Mouse (Mus musculus) thymus, adult 2 months (tissue): ENCODE measurements around the gene Zan.

ENCODE experiments used
- CTCF ChIP-seq: fragments of 200-500 bp; IDR thresholded peaks from 2 replicates; pipeline ENCODE4 v1.5.1; 2012; ENCODE audit warnings: mild to moderate bottlenecking, control low read depth, low read length, moderate library complexity, borderline replicate concordance; ENCODE audit not compliant: control insufficient read depth, poor library complexity, insufficient read depth; ENCODE audit errors: extremely low read depth
- POLR2A ChIP-seq: fragments of 200-500 bp; IDR thresholded peaks from 2 replicates; pipeline ENCODE4 v1.6.1; 2012; ENCODE audit warnings: mild to moderate bottlenecking, low read length, control low read depth, moderate library complexity; ENCODE audit not compliant: control insufficient read depth, poor library complexity, insufficient read depth; ENCODE audit errors: extremely low read depth

DNA sequence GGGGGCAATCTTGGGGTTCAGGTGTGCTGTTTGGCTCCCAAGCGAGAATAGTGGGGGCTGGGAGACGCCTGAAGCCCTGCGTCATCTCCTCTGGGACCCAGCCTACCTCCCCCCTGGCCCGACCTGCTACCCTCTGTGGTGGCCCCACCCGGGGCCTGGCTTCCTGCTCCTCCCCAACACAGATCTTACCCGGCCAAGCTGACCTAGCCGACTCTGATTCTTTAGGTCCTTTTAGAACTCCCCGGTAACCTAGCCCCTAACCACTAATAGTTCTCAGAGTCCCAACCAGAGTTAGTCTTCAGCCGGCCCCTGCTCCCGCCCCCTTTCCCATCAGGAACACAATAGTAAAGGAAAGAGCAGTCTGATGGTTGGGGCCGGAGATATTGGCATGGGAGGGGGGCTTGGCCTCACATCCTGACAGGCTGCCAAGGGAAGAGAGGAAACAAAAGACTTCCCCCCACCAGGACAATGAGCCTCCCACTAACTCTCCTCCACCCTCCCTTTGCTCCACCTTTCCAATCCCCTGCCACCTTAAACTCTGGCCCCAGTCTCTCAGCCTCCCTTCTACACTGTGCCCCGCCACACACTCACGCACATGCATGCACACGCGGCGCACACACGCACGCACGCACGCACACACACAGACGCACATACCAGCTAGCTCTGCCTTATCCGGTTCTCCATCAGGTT, 137.4 kb downstream of the Zan start:
- TF ChIP-seq POLR2A (no peak), CTCF (no peak)
